Mouse (Mus musculus) small intestine, adult 10 weeks (tissue): ENCODE results near the gene Dpp8. TPM values are rescaled to one million over a fixed set of nuclear protein-coding genes. Genes with fewer than 3 reads are reported as not detected.

ENCODE experiments used
- polyA plus RNA-seq: library from polyadenylated mRNA; stranded (reverse); fragments of 350-450 nt; fragmentation: Illumina TruSeq; extraction: RNeasy Lipid Tissue Mini Kit (QIAGEN cat#74804); gene quantifications from one replicate; pipeline ENCODE4 v1.2.3, GENCODE M21; 2014; ENCODE audit warnings: low replicate concordance

The Dpp8 gene
- 115 TPM for polyA plus RNA-seq

GRCm38 (mm10) chr9:65032269-65033108, at the start of gene Dpp8:
TSS of gene Dpp8 (plus strand) at chr9:65032414.

GRCm38 (mm10) chr9:65020991-65021886, 11.0 kb upstream of the Dpp8 start, which contains the start of gene Hacd3:
TSS of gene Hacd3 (minus strand) at chr9:65021693.

GRCm38 (mm10) chr9:65100991-65101685, 68.9 kb downstream of the Dpp8 start, which contains the start of gene Igdcc4:
TSS of gene Igdcc4 (plus strand) at chr9:65101486.

Other genes starting within 250 kb of the Dpp8 start
- gene Dennd4a, start 221.1 kb upstream of the Dpp8 start, polyA plus RNA-seq: 8.1 TPM
- not detected for gene Slc24a1, start 80.8 kb upstream of the Dpp8 start, polyA plus RNA-seq
- gene Ints14, start 71.5 kb upstream of the Dpp8 start, polyA plus RNA-seq: 13.4 TPM
- gene Hacd3, start 10.7 kb upstream of the Dpp8 start, polyA plus RNA-seq: 78.4 TPM
- gene Igdcc4, start 69.1 kb downstream of the Dpp8 start, polyA plus RNA-seq: 0.56 TPM
- gene Igdcc3, start 108.8 kb downstream of the Dpp8 start, polyA plus RNA-seq: not detected
- gene Parp16, start 162.9 kb downstream of the Dpp8 start, polyA plus RNA-seq: 5.1 TPM
- gene Cilp, start 232.8 kb downstream of the Dpp8 start, polyA plus RNA-seq: 0.89 TPM